Mouse (Mus musculus) limb, embryonic 11.5 days (tissue): ENCODE results near the gene Cxcr5. TPM values are rescaled to one million over a fixed set of nuclear protein-coding genes. Genes with fewer than 3 reads are reported as not detected.

Source experiments
- polyA plus RNA-seq: library from polyadenylated mRNA; unstranded; fragments of >200 nt; fragmentation: Nextera tagmentation; extraction: Ambion mirVana; gene quantifications from 2 replicates; pipeline ENCODE4 v1.2.1, GENCODE M21; 2014

Gene Cxcr5
- polyA plus RNA-seq, 1 experiment from 2014 or later, result 0.05 TPM

Other genes with a start within 250 kb of the Cxcr5 start
- 6.5 and 7.6 TPM in 2 replicates for gene C2cd2l, start 241.6 kb downstream of the Cxcr5 start, polyA plus RNA-seq
- gene Dpagt1, start 235.9 kb downstream of the Cxcr5 start, polyA plus RNA-seq, result 52.3 and 55.8 TPM in 2 replicates
- gene H2afx, start 227.2 kb downstream of the Cxcr5 start, polyA plus RNA-seq, result 507 and 525 TPM in 2 replicates
- gene Hmbs, start 217.6 kb downstream of the Cxcr5 start, polyA plus RNA-seq, result 145 and 153 TPM in 2 replicates
- 26.4 and 26.6 TPM in 2 replicates for gene Vps11, start 200.2 kb downstream of the Cxcr5 start, polyA plus RNA-seq
- 36.1 and 39.7 TPM in 2 replicates for gene Hyou1, start 182.4 kb downstream of the Cxcr5 start, polyA plus RNA-seq
- 10.1 and 10.6 TPM in 2 replicates for gene Slc37a4, start 165.0 kb downstream of the Cxcr5 start, polyA plus RNA-seq
- gene Rps25, start 154.7 kb downstream of the Cxcr5 start, polyA plus RNA-seq, result 2,256 and 2,311 TPM in 2 replicates
- gene Trappc4, start 154.3 kb downstream of the Cxcr5 start, polyA plus RNA-seq, result 141 TPM in 2 replicates
- gene Ccdc84, start 143.3 kb downstream of the Cxcr5 start, polyA plus RNA-seq, result 22.0 and 27.1 TPM in 2 replicates
- gene Foxr1, start 120.7 kb downstream of the Cxcr5 start, polyA plus RNA-seq, result not detected in 2 replicates
- gene Upk2, start 106.9 kb downstream of the Cxcr5 start, polyA plus RNA-seq, result 0.59 and 0.99 TPM in 2 replicates
- gene Bcl9l, start 79.1 kb downstream of the Cxcr5 start, polyA plus RNA-seq, result 11.6 and 12.3 TPM in 2 replicates
- 16.1 and 18.2 TPM in 2 replicates for gene Ddx6, start 43.0 kb upstream of the Cxcr5 start, polyA plus RNA-seq
- gene Treh, start 111.4 kb upstream of the Cxcr5 start, polyA plus RNA-seq, result not detected in 2 replicates
- 41.6 and 44.1 TPM in 2 replicates for gene Phldb1, start 173.3 kb upstream of the Cxcr5 start, polyA plus RNA-seq
- 209 and 223 TPM in 2 replicates for gene Arcn1, start 206.0 kb upstream of the Cxcr5 start, polyA plus RNA-seq
- gene Ift46, start 206.0 kb upstream of the Cxcr5 start, polyA plus RNA-seq, result 134 and 152 TPM in 2 replicates
- gene Tmem25, start 237.4 kb upstream of the Cxcr5 start, polyA plus RNA-seq, result 1.7 and 2.7 TPM in 2 replicates
- 0.57 TPM in 1 of 2 replicates, not detected in the other for gene Ttc36, start 241.2 kb upstream of the Cxcr5 start, polyA plus RNA-seq